In genomic region chr12:80213810-80214209, GRCm38 (mm10) we compare ENCODE assay signal across 27 mouse cellular contexts. TPM values are rescaled to one million over a fixed set of nuclear protein-coding genes. Genes with fewer than 3 reads are reported as not detected.
DNase-seq lines count a peak whose midpoint lies in the region; ATAC-seq and TF ChIP-seq lines count a peak whose summit lies in the region.
"Had no signal": no experiment of that assay in that cellular context is flagged by ENCODE, and none has a peak within 500 bp of the region (broad histone marks: within the 10 kb centered on the region; RNA-seq: fewer than 3 reads in every experiment).

No protein-coding gene starts in this region.

- DNase-seq in heart, adult 11 months: no peak
- no peak for DNase-seq in stomach, postnatal 0 days (ENCODE audit: low spot score)
- no peak for DNase-seq in right cerebral cortex, postnatal 4 days
- DNase-seq in lung, adult 18-20 months: no peak
- DNase-seq: adrenal gland, adult 8-10 months; B cell, adult 2 months; cerebellum, adult 2 months; cerebellum, postnatal 25 days; gastrocnemius, postnatal 14 days; kidney, adult 11 months; kidney, postnatal 4 days; liver, embryonic 13.5 days; right cerebral cortex, adult 18-20 months had no signal

- peak overlapping the region; percentile 57; the same call in 1 of the 2 replicates for H3K27ac ChIP-seq in heart, embryonic 12.5 days (ENCODE audit: poor library complexity, severe bottlenecking)
- 0 out of 2 replicates have a peak overlapping the region, but pooled peaks have one; percentile 14 for H3K27ac ChIP-seq in stomach, embryonic 15.5 days
- H3K27ac ChIP-seq in stomach, postnatal 0 days (replicated peaks): no peak overlapping the region
- H3K27ac ChIP-seq in heart, embryonic 16.5 days (ENCODE audit: low read length): 0 out of 2 replicates have a peak overlapping the region, but pooled peaks have one; percentile 30
- H3K27ac ChIP-seq: embryonic facial prominence, embryonic 15.5 days; forebrain, embryonic 10.5 days; hindbrain, embryonic 13.5 days; kidney, embryonic 15.5 days; limb, embryonic 13.5 days; liver, embryonic 13.5 days; lung, embryonic 15.5 days; macrophage; neural tube, embryonic 15.5 days had no signal

- H3K27me3 ChIP-seq in heart, embryonic 12.5 days (replicated peaks): no peaks in the 10 kb centered on the region
- H3K27me3 ChIP-seq in stomach, embryonic 15.5 days (replicated peaks): no peaks in the 10 kb centered on the region
- H3K27me3 ChIP-seq in stomach, postnatal 0 days (ENCODE audit: control insufficient read depth, insufficient read depth, low read length): no peaks in the 10 kb centered on the region
- no peaks in the 10 kb centered on the region for H3K27me3 ChIP-seq in heart, embryonic 16.5 days (ENCODE audit: control insufficient read depth, insufficient read depth, low read length)
- H3K27me3 ChIP-seq: embryonic facial prominence, embryonic 15.5 days; hindbrain, embryonic 13.5 days; kidney, embryonic 15.5 days; limb, embryonic 13.5 days; liver, embryonic 13.5 days; lung, embryonic 15.5 days; neural tube, embryonic 15.5 days had no signal

- TF ChIP-seq EP300 in stomach, postnatal 0 days (optimal IDR thresholded peaks at IDR 0.05): no peak

- H3K9ac ChIP-seq in heart, embryonic 12.5 days: no peak overlapping the region
- H3K9ac ChIP-seq in stomach, embryonic 15.5 days: no peak overlapping the region
- no peak overlapping the region for H3K9ac ChIP-seq in stomach, postnatal 0 days (ENCODE audit: low read length)
- H3K9ac ChIP-seq in heart, embryonic 16.5 days (ENCODE audit: low read length): no peak overlapping the region
- H3K9ac ChIP-seq: embryonic facial prominence, embryonic 15.5 days; hindbrain, embryonic 13.5 days; kidney, embryonic 15.5 days; limb, embryonic 13.5 days; liver, embryonic 13.5 days; lung, embryonic 15.5 days; neural tube, embryonic 15.5 days had no signal

- no peaks in the 10 kb centered on the region for H3K9me3 ChIP-seq in heart, embryonic 12.5 days (replicated peaks)
- H3K9me3 ChIP-seq in stomach, embryonic 15.5 days: no peaks in the 10 kb centered on the region
- H3K9me3 ChIP-seq in stomach, postnatal 0 days (ENCODE audit: control insufficient read depth, low read length): no peaks in the 10 kb centered on the region
- H3K9me3 ChIP-seq in heart, embryonic 16.5 days (replicated peaks; ENCODE audit: control insufficient read depth, low read length): no peaks in the 10 kb centered on the region
- H3K9me3 ChIP-seq: embryonic facial prominence, embryonic 15.5 days; forebrain, embryonic 10.5 days; hindbrain, embryonic 13.5 days; kidney, embryonic 15.5 days; limb, embryonic 13.5 days; liver, embryonic 13.5 days; lung, embryonic 15.5 days; neural tube, embryonic 15.5 days had no signal

- peaks cover 6% of the 10 kb centered on the region for H3K36me3 ChIP-seq in heart, embryonic 12.5 days
- no peaks in the 10 kb centered on the region for H3K36me3 ChIP-seq in stomach, embryonic 15.5 days
- H3K36me3 ChIP-seq in stomach, postnatal 0 days (ENCODE audit: control insufficient read depth, insufficient read depth, low read length): no peaks in the 10 kb centered on the region
- H3K36me3 ChIP-seq in heart, embryonic 16.5 days (ENCODE audit: control insufficient read depth, insufficient read depth): no peaks in the 10 kb centered on the region
- H3K36me3 ChIP-seq: embryonic facial prominence, embryonic 15.5 days; hindbrain, embryonic 13.5 days; liver, embryonic 13.5 days; lung, embryonic 15.5 days; neural tube, embryonic 15.5 days had no signal

- H3K4me2 ChIP-seq in heart, embryonic 12.5 days: no peak overlapping the region
- no peak overlapping the region for H3K4me2 ChIP-seq in stomach, embryonic 15.5 days
- H3K4me2 ChIP-seq in stomach, postnatal 0 days (replicated peaks; ENCODE audit: low read depth): no peak overlapping the region
- H3K4me2 ChIP-seq in heart, embryonic 16.5 days (ENCODE audit: low read depth, low read length): no peak overlapping the region
- H3K4me2 ChIP-seq: embryonic facial prominence, embryonic 15.5 days; hindbrain, embryonic 13.5 days; kidney, embryonic 15.5 days; limb, embryonic 13.5 days; liver, embryonic 13.5 days; lung, embryonic 15.5 days; midbrain, embryonic 11.5 days; neural tube, embryonic 15.5 days had no signal

- ATAC-seq in heart, embryonic 12.5 days (ENCODE audit: insufficient number of reproducible peaks, low FRiP score): no peak
- ATAC-seq in stomach, embryonic 15.5 days (ENCODE audit: insufficient read depth, low FRiP score, low read depth): no peak
- ATAC-seq in stomach, postnatal 0 days (ENCODE audit: low FRiP score, low TSS enrichment): no peak
- no peak for ATAC-seq in heart, embryonic 16.5 days (replicated peaks; ENCODE audit: extremely low read depth, insufficient read depth, low FRiP score)
- ATAC-seq: activated CD4-positive, CD25-positive, alpha-beta regulatory T cell, adult 4 months; forebrain, embryonic 16.5 days had no signal

- no peak for TF ChIP-seq CTCF in stomach, postnatal 0 days (IDR thresholded peaks at IDR 0.05; ENCODE audit: low read depth)

- WGBS in heart, embryonic 12.5 days: 35% methylated on average over 8 of the region's 8 CpGs
- 61% methylated on average over 8 of the region's 8 CpGs for WGBS in stomach, embryonic 15.5 days
- 56% methylated on average over 8 of the region's 8 CpGs for WGBS in stomach, postnatal 0 days
- WGBS in heart, embryonic 16.5 days: 37% methylated on average over 8 of the region's 8 CpGs

- peaks cover 94% of the 10 kb centered on the region for H3K4me1 ChIP-seq in heart, embryonic 12.5 days (replicated peaks)
- peaks cover 64% of the 10 kb centered on the region for H3K4me1 ChIP-seq in stomach, embryonic 15.5 days
- H3K4me1 ChIP-seq in stomach, postnatal 0 days (replicated peaks; ENCODE audit: control insufficient read depth, insufficient read depth): peaks cover 26% of the 10 kb centered on the region
- H3K4me1 ChIP-seq in heart, embryonic 16.5 days (ENCODE audit: control insufficient read depth, insufficient read depth, low read length): peaks cover 81% of the 10 kb centered on the region

- H3K4me3 ChIP-seq in heart, embryonic 12.5 days: no peak overlapping the region
- no peak overlapping the region for H3K4me3 ChIP-seq in stomach, embryonic 15.5 days (replicated peaks)
- H3K4me3 ChIP-seq in stomach, postnatal 0 days (ENCODE audit: low read depth, low read length): no peak overlapping the region
- no peak overlapping the region for H3K4me3 ChIP-seq in heart, embryonic 16.5 days (ENCODE audit: low read length)
- H3K4me3 ChIP-seq: embryonic facial prominence, embryonic 15.5 days; forebrain, embryonic 10.5 days; hindbrain, embryonic 13.5 days; kidney, embryonic 15.5 days; limb, embryonic 13.5 days; liver, embryonic 13.5 days; lung, embryonic 15.5 days; neural tube, embryonic 15.5 days had no signal

RNA-seq across cellular contexts. Expression of gene Actn1, which starts 46.4 kb away (rescaled TPM):
- 63.6 and 65.0 TPM in 2 replicates for polyA plus RNA-seq in heart, embryonic 12.5 days (2016; fragmentation: Nextera tagmentation; extraction: Ambion mirVana)
- polyA plus RNA-seq in stomach, embryonic 15.5 days (2015; fragmentation: Nextera tagmentation; extraction: Ambion mirVana): 61.2 and 65.0 TPM in 2 replicates
- 32.2 and 36.8 TPM in 2 replicates for polyA plus RNA-seq in stomach, postnatal 0 days (2015; fragmentation: Nextera tagmentation; extraction: Ambion mirVana)
- polyA plus RNA-seq in heart, embryonic 16.5 days (2015; fragmentation: Nextera tagmentation; extraction: Ambion mirVana): 31.0 and 33.1 TPM in 2 replicates
